Mouse (Mus musculus) lung, postnatal 0 days (tissue): ENCODE data around the gene Ckap2l. TPM values are rescaled to one million over a fixed set of nuclear protein-coding genes. Genes with fewer than 3 reads are reported as not detected.

Experiments
- ATAC-seq: fragments of 200-750 bp; cut with Nextera tagmentation; 2 replicates; pipeline ENCODE4 v1.8.0; 2017; ENCODE audit warnings: moderate library complexity
- DNase-seq: peaks from one replicate; pipeline ENCODE4 v3.0.0-alpha.2; 2016; ENCODE audit warnings: low spot score
- H3K27ac ChIP-seq: fragments of 300-500 bp; sonication (generic); 2 replicates; pipeline ENCODE4 v1.5.1; 2014; ENCODE audit warnings: antibody characterized with exemption, mild to moderate bottlenecking, low read length, mixed read lengths
- H3K27me3 ChIP-seq: fragments of 300-500 bp; sonication (generic); replicated peaks from 2 replicates; pipeline ENCODE4 v1.6.1; 2014; ENCODE audit warnings: low read length, mixed read lengths; ENCODE audit not compliant: insufficient read depth
- H3K36me3 ChIP-seq: fragments of 300-500 bp; sonication (generic); 2 replicates; pipeline ENCODE4 v1.6.1; 2014; ENCODE audit warnings: low read length, mixed read lengths; ENCODE audit not compliant: insufficient read depth
- H3K4me1 ChIP-seq: fragments of 300-500 bp; sonication (generic); 2 replicates; pipeline ENCODE4 v1.6.1; 2014; ENCODE audit warnings: antibody characterized with exemption, low read depth, low read length, mixed read lengths; ENCODE audit not compliant: insufficient read depth
- H3K4me2 ChIP-seq: fragments of 300-500 bp; sonication (generic); replicated peaks from 2 replicates; pipeline ENCODE4 v1.6.1; 2014; ENCODE audit warnings: low read depth, mild to moderate bottlenecking, low read length, moderate library complexity, mixed read lengths
- H3K4me3 ChIP-seq: fragments of 300-500 bp; sonication (generic); 2 replicates; pipeline ENCODE4 v1.5.1; 2014; ENCODE audit warnings: low read depth, low read length
- H3K9ac ChIP-seq: fragments of 300-500 bp; sonication (generic); replicated peaks from 2 replicates; pipeline ENCODE4 v1.6.1; 2014; ENCODE audit warnings: low read depth, mild to moderate bottlenecking
- H3K9me3 ChIP-seq: fragments of 300-500 bp; sonication (generic); 2 replicates; pipeline ENCODE4 v1.6.1; 2016; ENCODE audit warnings: low read length, mixed read lengths
- CTCF ChIP-seq: IDR thresholded peaks from 2 replicates; pipeline ENCODE4 v1.5.1; 2016; ENCODE audit warnings: antibody characterized with exemption, mild to moderate bottlenecking
- EP300 ChIP-seq: IDR thresholded peaks from 2 replicates; pipeline ENCODE4 v1.6.1; 2016; ENCODE audit warnings: antibody characterized with exemption, mild to moderate bottlenecking, control low read depth
- WGBS: fragments of 180-500 bp; shearing (Covaris S2); extraction: QIAGEN DNeasy Blood & Tissue Kit; methylation state at CpG from one replicate; pipeline ENCODE4 v1.1.7; 2014; 5-methylcytosine and 5-hydroxymethylcytosine counted together
- polyA plus RNA-seq: library from polyadenylated mRNA; unstranded; fragments of >200 nt; fragmentation: Nextera tagmentation; extraction: Ambion mirVana; gene quantifications from 2 replicates; pipeline ENCODE4 v1.2.1, GENCODE M21; 2015

The Ckap2l gene
- polyA plus RNA-seq, 1 experiment from 2014 or later, result 2.6 TPM

- no peaks in the 10 kb centered on the region for H3K36me3 ChIP-seq
- H3K4me1 ChIP-seq, result no peaks in the 10 kb centered on the region
- TF ChIP-seq EP300, result no peak
- peak; percentile 9; the same call in 1 of the 2 replicates for TF ChIP-seq CTCF
- H3K9me3 ChIP-seq, result no peaks in the 10 kb centered on the region
- H3K4me3 ChIP-seq, result no peak overlapping the region
- ATAC-seq (no peak), DNase-seq (no peak)
- WGBS, result 74% methylated on average over 1 of the region's 1 CpGs
- no peak overlapping the region for H3K4me2 ChIP-seq
- H3K27ac ChIP-seq, result no peak overlapping the region
- H3K27me3 ChIP-seq, result no peaks in the 10 kb centered on the region
- no peak overlapping the region for H3K9ac ChIP-seq
Observed at GRCm38 (mm10) chr2:129233218-129233617, 63.8 kb downstream of the Ckap2l start.

- no peaks in the 10 kb centered on the region for H3K36me3 ChIP-seq
- H3K4me2 ChIP-seq, result no peak overlapping the region
- no peak overlapping the region for H3K27ac ChIP-seq
- H3K9me3 ChIP-seq, result no peaks in the 10 kb centered on the region
- no peaks in the 10 kb centered on the region for H3K27me3 ChIP-seq
- no peaks in the 10 kb centered on the region for H3K4me1 ChIP-seq
- H3K4me3 ChIP-seq, result no peak overlapping the region
- WGBS, result 75% methylated on average over 9 of the region's 9 CpGs
- H3K9ac ChIP-seq, result no peak overlapping the region
- peak; percentile 50; the same call in 1 of the 2 replicates for ATAC-seq
- TF ChIP-seq CTCF (no peak), EP300 (no peak)
- no peak for DNase-seq
Observed at GRCm38 (mm10) chr2:129232484-129232883, 64.5 kb downstream of the Ckap2l start.

- H3K9me3 ChIP-seq, result no peaks in the 10 kb centered on the region
- no peaks in the 10 kb centered on the region for H3K36me3 ChIP-seq
- peak; percentile 43 for ATAC-seq
- H3K9ac ChIP-seq, result no peak overlapping the region
- DNase-seq, result peak; percentile 46
- WGBS, result 29% methylated on average over 4 of the region's 4 CpGs
- H3K27ac ChIP-seq, result no peak overlapping the region
- TF ChIP-seq EP300, result no peak
- no peak for TF ChIP-seq CTCF
- H3K4me2 ChIP-seq, result no peak overlapping the region
- H3K4me3 ChIP-seq, result no peak overlapping the region
- H3K4me1 ChIP-seq, result no peaks in the 10 kb centered on the region
- H3K27me3 ChIP-seq, result no peaks in the 10 kb centered on the region
Observed at GRCm38 (mm10) chr2:129232023-129232422, 65.0 kb downstream of the Ckap2l start.

- DNase-seq (no peak), ATAC-seq (no peak)
- Histone ChIP-seq H3K4me3 (no peak overlapping the region), H3K4me1 (no peaks in the 10 kb centered on the region), H3K9ac (no peak overlapping the region), H3K27me3 (no peaks in the 10 kb centered on the region), H3K9me3 (no peaks in the 10 kb centered on the region), H3K36me3 (no peaks in the 10 kb centered on the region), H3K27ac (no peak overlapping the region), H3K4me2 (no peak overlapping the region)
- 90% methylated on average over 7 of the region's 7 CpGs for WGBS
- TF ChIP-seq EP300 (no peak), CTCF (no peak)
Observed at GRCm38 (mm10) chr2:129229316-129229715, 67.7 kb downstream of the Ckap2l start.

- H3K4me2 ChIP-seq, result no peak overlapping the region
- WGBS, result 72% methylated on average over 4 of the region's 4 CpGs
- H3K36me3 ChIP-seq, result no peaks in the 10 kb centered on the region
- no peak overlapping the region for H3K4me3 ChIP-seq
- ATAC-seq (no peak), DNase-seq (no peak)
- H3K4me1 ChIP-seq, result no peaks in the 10 kb centered on the region
- no peaks in the 10 kb centered on the region for H3K27me3 ChIP-seq
- TF ChIP-seq CTCF, result no peak
- TF ChIP-seq EP300, result no peak
- no peak overlapping the region for H3K9ac ChIP-seq
- H3K9me3 ChIP-seq, result no peaks in the 10 kb centered on the region
- H3K27ac ChIP-seq, result no peak overlapping the region
Observed at GRCm38 (mm10) chr2:129228571-129228970, 68.4 kb downstream of the Ckap2l start.

- H3K4me3 ChIP-seq, result no peak overlapping the region
- H3K4me2 ChIP-seq, result no peak overlapping the region
- H3K27ac ChIP-seq, result no peak overlapping the region
- no peak for DNase-seq
- H3K9me3 ChIP-seq, result no peaks in the 10 kb centered on the region
- H3K36me3 ChIP-seq, result no peaks in the 10 kb centered on the region
- no peak for ATAC-seq
- 74% methylated on average over 6 of the region's 7 CpGs for WGBS
- no peaks in the 10 kb centered on the region for H3K27me3 ChIP-seq
- H3K4me1 ChIP-seq, result no peaks in the 10 kb centered on the region
- H3K9ac ChIP-seq, result no peak overlapping the region
- TF ChIP-seq EP300, result no peak
- TF ChIP-seq CTCF, result no peak
Observed at GRCm38 (mm10) chr2:129227709-129228108, 69.3 kb downstream of the Ckap2l start.

- Histone ChIP-seq H3K27me3 (no peaks in the 10 kb centered on the region), H3K4me3 (no peak overlapping the region), H3K4me1 (no peaks in the 10 kb centered on the region), H3K27ac (no peak overlapping the region), H3K9me3 (no peaks in the 10 kb centered on the region), H3K36me3 (no peaks in the 10 kb centered on the region), H3K9ac (no peak overlapping the region), H3K4me2 (no peak overlapping the region)
- TF ChIP-seq CTCF, result no peak
- no peak for TF ChIP-seq EP300
- no peak for ATAC-seq
- no peak for DNase-seq
- 78% methylated on average over 7 of the region's 7 CpGs for WGBS
Observed at GRCm38 (mm10) chr2:129227011-129227529, 69.9 kb downstream of the Ckap2l start.
